Mouse (Mus musculus): ENCODE measurements at regions not wholly inside any gene's neighbourhood (a gene's known extent, or its start where the extent isn't known, plus 50 kb on each side); places are given as distances from the start of the nearest gene placed in this dataset.
A peak's percentile ranks its signal among the peaks of the same experiment; 100 is the strongest.
"Not testable (repeated sequence)": the region's sequence is repeated elsewhere in the genome, so short reads cannot be mapped to it uniquely, and the experiment has no call there.

- not testable (repeated sequence) for DNase-seq (ENCODE audit: low spot score in 2 of 2)
Observed at GRCm38 (mm10) chr14:66484751-66485150, 475.7 kb upstream of the Gulo start.

- no peak for DNase-seq (ENCODE audit: low spot score in 2 of 2)
Observed at GRCm38 (mm10) chr14:66479181-66479580, 470.2 kb upstream of the Gulo start.

GRCm38 (mm10) chr14:66478562-66478961 is 469.6 kb upstream of the Gulo start:
- DNase-seq (ENCODE audit: low spot score in 2 of 2), result no peak

GRCm38 (mm10) chr14:66475026-66475425 is 466.0 kb upstream of the Gulo start:
- no peak for DNase-seq (ENCODE audit: low spot score in 2 of 2)

- DNase-seq (ENCODE audit: low spot score in 2 of 2), result no peak
Observed at GRCm38 (mm10) chr14:66473251-66473550, 464.2 kb upstream of the Gulo start.

- DNase-seq (ENCODE audit: low spot score in 2 of 2), result no peak
Observed at GRCm38 (mm10) chr14:66472537-66473250, 463.7 kb upstream of the Gulo start.

- no peak for DNase-seq (ENCODE audit: low spot score in 2 of 2)
Observed at GRCm38 (mm10) chr14:66462081-66462480, 453.1 kb upstream of the Gulo start.

- peak in 1 of 2 experiments; percentile 25 for DNase-seq (ENCODE audit: low spot score in 2 of 2)
Observed at GRCm38 (mm10) chr14:66460795-66461194, 451.8 kb upstream of the Gulo start.

- no peak for DNase-seq (ENCODE audit: low spot score in 2 of 2)
Observed at GRCm38 (mm10) chr14:66458696-66459095, 449.7 kb upstream of the Gulo start.

- no peak for DNase-seq (ENCODE audit: low spot score in 2 of 2)
Observed at GRCm38 (mm10) chr14:66457300-66457699, 448.3 kb upstream of the Gulo start.

- no peak for DNase-seq (ENCODE audit: low spot score in 2 of 2)
Observed at GRCm38 (mm10) chr14:66452828-66453227, 443.8 kb upstream of the Gulo start.

- DNase-seq (ENCODE audit: low spot score in 2 of 2), result no peak
Observed at GRCm38 (mm10) chr14:66450351-66450750, 441.3 kb upstream of the Gulo start.

GRCm38 (mm10) chr14:66442576-66442975 is 433.6 kb upstream of the Gulo start:
- no peak for DNase-seq (ENCODE audit: low spot score in 2 of 2)

GRCm38 (mm10) chr14:66441825-66442224 is 432.8 kb upstream of the Gulo start:
- peak; percentile 38 to 61 for DNase-seq (ENCODE audit: low spot score in 2 of 2)

GRCm38 (mm10) chr14:66438572-66438971 is 429.6 kb upstream of the Gulo start:
- DNase-seq (ENCODE audit: low spot score in 2 of 2), result no peak

GRCm38 (mm10) chr14:66438001-66438400 is 429.0 kb upstream of the Gulo start:
- DNase-seq (ENCODE audit: low spot score in 2 of 2), result peak; percentile 1 to 20

- DNase-seq (ENCODE audit: low spot score in 2 of 2), result no peak
Observed at GRCm38 (mm10) chr14:66431630-66432029, 422.6 kb upstream of the Gulo start.

- no peak for DNase-seq (ENCODE audit: low spot score in 2 of 2)
Observed at GRCm38 (mm10) chr14:66424141-66424540, 415.1 kb upstream of the Gulo start.

All from heart, adult 9 months (tissue).